Mouse (Mus musculus) neural tube, embryonic 15.5 days (tissue): ENCODE data around the gene Ppdpf. TPM values are rescaled to one million over a fixed set of nuclear protein-coding genes. Genes with fewer than 3 reads are reported as not detected.

ENCODE experiments used
- ATAC-seq: fragments of 200-750 bp; cut with Nextera tagmentation; 2 replicates; pipeline ENCODE4 v1.8.0; 2017; ENCODE audit warnings: mild to moderate bottlenecking, moderate TSS enrichment, moderate library complexity; ENCODE audit not compliant: low FRiP score
- H3K27ac ChIP-seq: fragments of 300-500 bp; sonication (generic); replicated peaks from 2 replicates; pipeline ENCODE4 v1.5.1; 2015; ENCODE audit warnings: mild to moderate bottlenecking, inconsistent platforms
- H3K27me3 ChIP-seq: fragments of 300-500 bp; sonication (generic); replicated peaks from 2 replicates; pipeline ENCODE4 v1.6.1; 2015; ENCODE audit warnings: inconsistent platforms
- H3K36me3 ChIP-seq: fragments of 300-500 bp; sonication (generic); 2 replicates; pipeline ENCODE4 v1.6.1; 2015; ENCODE audit warnings: inconsistent platforms
- H3K4me1 ChIP-seq: fragments of 300-500 bp; sonication (generic); 2 replicates; pipeline ENCODE4 v1.6.1; 2015; ENCODE audit warnings: inconsistent platforms
- H3K4me2 ChIP-seq: fragments of 300-500 bp; sonication (generic); 2 replicates; pipeline ENCODE4 v1.6.1; 2015; ENCODE audit warnings: inconsistent platforms, mild to moderate bottlenecking, moderate library complexity
- H3K4me3 ChIP-seq: fragments of 300-500 bp; sonication (generic); replicated peaks from 2 replicates; pipeline ENCODE4 v1.5.1; 2015; ENCODE audit warnings: mild to moderate bottlenecking, inconsistent platforms
- H3K9ac ChIP-seq: fragments of 300-500 bp; sonication (generic); replicated peaks from 2 replicates; pipeline ENCODE4 v1.6.1; 2015; ENCODE audit warnings: mild to moderate bottlenecking, inconsistent platforms
- H3K9me3 ChIP-seq: fragments of 300-500 bp; sonication (generic); replicated peaks from 2 replicates; pipeline ENCODE4 v1.6.1; 2016; ENCODE audit warnings: inconsistent platforms
- WGBS: fragments of 180-500 bp; shearing (Covaris S2); methylation state at CpG from one replicate; pipeline ENCODE4 v1.1.7; 2015; ENCODE audit warnings: mixed read lengths; 5-methylcytosine and 5-hydroxymethylcytosine counted together
- polyA plus RNA-seq: library from polyadenylated mRNA; unstranded; fragments of >200 nt; fragmentation: Nextera tagmentation; extraction: Ambion mirVana; gene quantifications from 2 replicates; pipeline ENCODE4 v1.2.1, GENCODE M21; 2015

Gene Ppdpf
- polyA plus RNA-seq, 1 experiment from 2014 or later, result 401 TPM

GRCm38 (mm10) chr2:181196628-181197300 lies 9.7 kb downstream of the Ppdpf start:
- Histone ChIP-seq H3K4me2 (no peak overlapping the region), H3K4me3 (no peak overlapping the region), H3K27me3 (no peaks in the 10 kb centered on the region), H3K9ac (no peak overlapping the region), H3K36me3 (no peaks in the 10 kb centered on the region), H3K4me1 (no peaks in the 10 kb centered on the region), H3K9me3 (no peaks in the 10 kb centered on the region), H3K27ac (no peak overlapping the region)
- no peak for ATAC-seq
- 88% methylated on average over 4 of the region's 4 CpGs for WGBS

- Histone ChIP-seq H3K36me3 (no peaks in the 10 kb centered on the region), H3K9ac (no peak overlapping the region), H3K27me3 (no peaks in the 10 kb centered on the region), H3K4me1 (no peaks in the 10 kb centered on the region), H3K4me3 (no peak overlapping the region), H3K4me2 (no peak overlapping the region), H3K9me3 (no peaks in the 10 kb centered on the region), H3K27ac (no peak overlapping the region)
- ATAC-seq, result no peak
- 80% methylated on average over 3 of the region's 3 CpGs for WGBS
Measured at GRCm38 (mm10) chr2:181201606-181202005, 14.6 kb downstream of the Ppdpf start.

DNA sequence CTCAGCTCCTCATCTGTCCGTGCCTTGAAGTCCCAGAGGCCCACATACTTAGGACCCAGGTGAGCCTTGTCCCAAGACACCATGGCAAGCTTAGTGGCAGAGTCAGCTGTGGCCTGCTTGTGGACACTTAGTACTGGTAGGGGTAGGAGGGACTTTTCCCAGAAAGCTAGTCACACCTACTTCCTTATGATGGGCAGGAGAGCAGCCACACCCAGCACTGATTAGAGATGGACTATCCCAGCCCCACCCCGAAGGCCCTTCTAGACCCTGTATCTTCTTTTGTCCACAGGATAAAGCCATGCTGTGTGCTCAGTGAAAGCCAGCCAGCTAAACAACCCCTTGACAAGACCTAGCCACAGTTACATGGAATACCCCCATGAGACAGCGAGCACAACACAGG lies 15.4 kb downstream of the Ppdpf start, which contains the start of gene Ptk6:
Ptk6 (minus strand) TSS at position 368 of the 400 bp plus-strand sequence.
- Histone ChIP-seq H3K27ac (no peak within 1 kb of the TSS), H3K4me2 (no peak within 1 kb of the TSS), H3K36me3 (no peaks in the 10 kb centered on the region), H3K27me3 (no peaks in the 10 kb centered on the region), H3K4me1 (no peaks in the 10 kb centered on the region), H3K9ac (no peak within 1 kb of the TSS), H3K4me3 (no peak within 1 kb of the TSS), H3K9me3 (no peaks in the 10 kb centered on the region)
- ATAC-seq, result no peak
- WGBS, result 90% methylated on average over 3 of the region's 3 CpGs

- Histone ChIP-seq H3K27me3 (no peaks in the 10 kb centered on the region), H3K4me3 (no peak overlapping the region), H3K4me2 (no peak overlapping the region), H3K27ac (no peak overlapping the region), H3K9ac (no peak overlapping the region), H3K4me1 (no peaks in the 10 kb centered on the region), H3K9me3 (no peaks in the 10 kb centered on the region), H3K36me3 (no peaks in the 10 kb centered on the region)
- WGBS, result 88% methylated on average over 6 of the region's 6 CpGs
- no peak for ATAC-seq
Measured at GRCm38 (mm10) chr2:181202886-181203285, 15.8 kb downstream of the Ppdpf start.

DNA sequence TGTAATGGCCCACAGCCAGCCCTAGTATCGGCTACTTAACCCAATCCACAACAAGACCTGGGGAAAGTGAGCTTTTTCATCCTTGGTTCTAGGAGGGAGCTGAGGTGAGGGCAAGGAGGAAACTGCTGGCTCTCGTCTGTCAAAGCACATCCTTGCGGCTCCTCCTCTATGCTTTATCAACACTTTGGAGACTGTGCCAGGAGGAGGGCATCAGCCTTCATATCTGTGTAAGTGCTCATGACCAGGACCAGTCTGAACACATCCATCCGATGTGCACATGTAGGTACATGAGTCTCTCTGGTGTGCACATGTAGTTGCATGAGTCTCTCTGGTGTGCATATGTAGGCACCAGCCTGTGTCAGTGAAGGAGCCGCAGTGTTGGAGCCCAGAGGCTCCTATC lies 18.6 kb downstream of the Ppdpf start:
- Histone ChIP-seq H3K27me3 (no peaks in the 10 kb centered on the region), H3K4me2 (no peak overlapping the region), H3K27ac (no peak overlapping the region), H3K36me3 (no peaks in the 10 kb centered on the region), H3K9me3 (no peaks in the 10 kb centered on the region), H3K4me3 (no peak overlapping the region), H3K9ac (no peak overlapping the region), H3K4me1 (no peaks in the 10 kb centered on the region)
- ATAC-seq, result no peak
- 88% methylated on average over 5 of the region's 5 CpGs for WGBS

- H3K4me2 ChIP-seq, result no peak overlapping the region
- no peaks in the 10 kb centered on the region for H3K4me1 ChIP-seq
- H3K27ac ChIP-seq, result no peak overlapping the region
- peaks cover 2% of the 10 kb centered on the region for H3K27me3 ChIP-seq
- H3K9ac ChIP-seq, result no peak overlapping the region
- no peaks in the 10 kb centered on the region for H3K36me3 ChIP-seq
- 82% methylated on average over 9 of the region's 9 CpGs for WGBS
- no peak for ATAC-seq
- no peak overlapping the region for H3K4me3 ChIP-seq
- no peaks in the 10 kb centered on the region for H3K9me3 ChIP-seq
Measured at GRCm38 (mm10) chr2:181206118-181206517, 19.1 kb downstream of the Ppdpf start.

- H3K9ac ChIP-seq, result no peak overlapping the region
- H3K9me3 ChIP-seq, result no peaks in the 10 kb centered on the region
- peak overlapping the region; percentile 55 for H3K4me2 ChIP-seq
- H3K27ac ChIP-seq, result no peak overlapping the region
- no peaks in the 10 kb centered on the region for H3K36me3 ChIP-seq
- H3K4me1 ChIP-seq, result peaks cover 12% of the 10 kb centered on the region
- H3K4me3 ChIP-seq, result peak overlapping the region; percentile 29
- 2% methylated on average over 34 of the region's 34 CpGs for WGBS
- peaks cover 36% of the 10 kb centered on the region for H3K27me3 ChIP-seq
- ATAC-seq, result no peak
Measured at GRCm38 (mm10) chr2:181212389-181213020, 25.5 kb downstream of the Ppdpf start.

- H3K9me3 ChIP-seq, result no peaks in the 10 kb centered on the region
- H3K27me3 ChIP-seq, result peaks cover 36% of the 10 kb centered on the region
- H3K9ac ChIP-seq, result no peak within 1 kb of the TSS
- H3K4me2 ChIP-seq, result peak within 1 kb of the TSS; percentile 55
- no peaks in the 10 kb centered on the region for H3K36me3 ChIP-seq
- ATAC-seq, result no peak
- H3K27ac ChIP-seq, result no peak within 1 kb of the TSS
- peaks cover 12% of the 10 kb centered on the region for H3K4me1 ChIP-seq
- 2% methylated on average over 17 of the region's 17 CpGs for whole genome bisulfite sequencing
- peak within 1 kb of the TSS; percentile 29 for H3K4me3 ChIP-seq
Measured at GRCm38 (mm10) chr2:181213021-181213445, 26.0 kb downstream of the Ppdpf start, which contains the start of gene Srms. Gene Srms, minus strand, starts transcription at chr2:181213185.

- WGBS, result 91% methylated on average over 6 of the region's 6 CpGs
- Histone ChIP-seq H3K27me3 (peaks cover 35% of the 10 kb centered on the region), H3K9ac (no peak overlapping the region), H3K4me1 (peaks cover 27% of the 10 kb centered on the region), H3K9me3 (no peaks in the 10 kb centered on the region), H3K4me3 (no peak overlapping the region), H3K27ac (no peak overlapping the region), H3K36me3 (no peaks in the 10 kb centered on the region), H3K4me2 (no peak overlapping the region)
- no peak for ATAC-seq
Measured at GRCm38 (mm10) chr2:181216037-181216436, 29.0 kb downstream of the Ppdpf start.

DNA sequence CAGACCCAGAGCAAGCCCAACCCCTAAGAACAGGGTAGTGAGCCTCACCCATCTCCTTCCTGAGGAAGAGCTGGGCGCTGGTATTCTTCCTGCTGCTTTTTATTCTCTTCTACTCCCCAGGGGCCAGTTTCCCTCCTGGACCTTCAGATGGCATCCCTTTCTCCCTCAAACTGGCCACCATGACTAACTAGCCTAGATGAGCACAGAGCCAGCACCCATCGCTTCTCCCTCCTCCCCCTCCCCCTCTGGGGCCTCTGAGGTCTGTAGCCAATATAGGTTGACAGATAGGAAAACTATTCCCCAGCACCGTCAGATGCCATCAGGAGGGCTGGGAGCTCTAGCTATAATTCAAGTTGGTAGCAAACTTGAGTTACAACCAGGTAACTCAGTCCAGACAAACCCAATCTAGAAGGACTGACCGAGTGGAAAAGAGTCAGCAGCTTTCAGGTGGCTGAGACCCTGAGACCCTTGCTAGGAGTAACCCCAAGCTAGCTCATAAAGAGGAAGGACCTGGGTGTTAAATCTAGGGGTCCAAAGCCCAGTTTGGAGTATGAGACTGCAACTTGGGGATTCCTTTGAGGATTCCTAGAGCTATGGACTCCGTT lies 31.9 kb downstream of the Ppdpf start:
- Histone ChIP-seq H3K9me3 (no peaks in the 10 kb centered on the region), H3K27ac (peak overlapping the region; percentile 29; the same call in 1 of the 2 replicates), H3K27me3 (peaks cover 5% of the 10 kb centered on the region; the same call in 1 of the 2 replicates), H3K4me1 (peaks cover 14% of the 10 kb centered on the region), H3K4me3 (no peak overlapping the region), H3K4me2 (0 out of 2 replicates have a peak overlapping the region, but pooled peaks have one; percentile 58), H3K9ac (no peak overlapping the region), H3K36me3 (no peaks in the 10 kb centered on the region)
- no peak for ATAC-seq
- 67% methylated on average over 5 of the region's 5 CpGs for WGBS

GRCm38 (mm10) chr2:181219538-181220216 lies 32.6 kb downstream of the Ppdpf start, which contains the start of gene Fndc11:
Gene Fndc11, plus strand, starts transcription at chr2:181220013.
- Histone ChIP-seq H3K9ac (0 out of 2 replicates have a peak within 1 kb of the TSS, but pooled peaks have one; percentile 21), H3K4me3 (peak within 1 kb of the TSS; percentile 29), H3K4me1 (peaks cover 14% of the 10 kb centered on the region), H3K4me2 (peak within 1 kb of the TSS; percentile 58), H3K27ac (peak within 1 kb of the TSS; percentile 29; the same call in 1 of the 2 replicates), H3K27me3 (no peaks in the 10 kb centered on the region), H3K9me3 (no peaks in the 10 kb centered on the region), H3K36me3 (no peaks in the 10 kb centered on the region)
- ATAC-seq, result peak; percentile 84; the same call in 1 of the 2 replicates
- 2% methylated on average over 25 of the region's 25 CpGs for WGBS
